Mouse (Mus musculus): ENCODE results near the gene Kansl2.

DNA sequence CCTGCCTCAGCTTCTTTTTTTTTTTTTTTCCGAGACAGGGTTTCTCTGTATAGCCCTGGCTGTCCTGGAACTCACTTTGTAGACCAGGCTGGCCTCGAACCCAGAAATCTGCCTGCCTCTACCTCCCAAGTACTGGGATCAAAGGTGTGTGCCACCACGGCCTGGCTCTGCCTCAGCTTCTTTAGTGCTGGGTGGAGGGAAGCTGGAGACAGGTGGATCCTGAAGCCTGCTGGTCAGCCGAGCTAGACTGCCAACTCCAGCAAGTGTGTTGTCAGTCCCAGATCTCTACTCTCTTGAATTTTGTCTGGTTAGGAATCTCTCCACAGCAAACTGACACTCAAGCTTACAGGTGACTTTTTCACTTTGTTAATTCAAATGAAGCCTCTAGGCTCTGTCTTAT lies 1.9 kb upstream of the Kansl2 start:
- no peak for TF ChIP-seq CTCF (conservative IDR thresholded peaks at IDR 0.05; ENCODE audit: insufficient read depth, insufficient read length, low read depth, low read length)
- TF ChIP-seq POLR2A (IDR thresholded peaks at IDR 0.05; ENCODE audit: low read depth, low read length): no peak

Measured in kidney, adult 2 months (tissue).